Mouse (Mus musculus) ES-E14 (cell line): ENCODE measurements around the gene Gm17545.

Source experiments
- CHD2 ChIP-seq: IDR thresholded peaks from 2 replicates; pipeline ENCODE4 v1.6.1; 2014; ENCODE audit warnings: mild to moderate bottlenecking, low read depth, low read length, inconsistent platforms
- HCFC1 ChIP-seq: IDR thresholded peaks from 2 replicates; pipeline ENCODE4 v1.6.1; 2012; ENCODE audit warnings: low read length, inconsistent platforms, borderline replicate concordance; ENCODE audit not compliant: insufficient read depth
- MAFK ChIP-seq: IDR thresholded peaks from 2 replicates; pipeline ENCODE4 v1.6.1; 2014; ENCODE audit warnings: mild to moderate bottlenecking, low read depth, low read length, inconsistent platforms; ENCODE audit not compliant: insufficient read depth
- ZC3H11A ChIP-seq: IDR thresholded peaks from 2 replicates; pipeline ENCODE4 v1.6.1; 2012; ENCODE audit warnings: low read depth, mild to moderate bottlenecking, inconsistent platforms, low read length, borderline replicate concordance
- ZNF384 ChIP-seq: IDR thresholded peaks from 2 replicates; pipeline ENCODE4 v1.6.1; 2012; ENCODE audit warnings: low read depth, low read length, inconsistent platforms

DNA sequence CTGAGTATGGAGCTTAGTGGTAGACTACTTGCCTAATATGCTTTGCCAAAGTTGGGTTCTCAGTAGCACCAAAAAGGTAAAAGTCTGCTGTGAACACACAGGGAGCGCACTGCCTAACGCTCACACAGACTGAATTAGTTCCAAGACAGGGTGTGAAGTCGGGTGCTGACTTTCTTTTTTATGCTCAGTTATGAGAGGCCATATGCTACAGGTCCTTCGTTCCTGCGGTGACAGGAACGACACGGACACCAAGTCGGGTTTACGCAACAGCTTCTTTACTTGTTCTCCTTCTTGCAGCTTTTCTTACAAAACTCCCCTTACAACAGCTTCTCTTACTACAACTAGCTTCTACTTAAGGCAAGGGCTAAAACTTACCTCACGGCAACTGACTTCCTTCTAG, 10.9 kb upstream of the Gm17545 start:
- TF ChIP-seq CHD2, result no peak
- no peak for TF ChIP-seq HCFC1
- no peak for TF ChIP-seq ZC3H11A
- TF ChIP-seq MAFK, result no peak
- no peak for TF ChIP-seq ZNF384
